ENCODE assay signal across 10 mouse cellular contexts in genomic region chr3:107582875-107583767, GRCm38 (mm10). TPM values are rescaled to one million over a fixed set of nuclear protein-coding genes. Genes with fewer than 3 reads are reported as not detected.
DNase-seq lines count a peak whose midpoint lies in the region; ATAC-seq and TF ChIP-seq lines count a peak whose summit lies in the region.
"Had no signal": no experiment of that assay in that cellular context is flagged by ENCODE, and none has a peak within 500 bp of the region (broad histone marks: within the 10 kb centered on the region; RNA-seq: fewer than 3 reads in every experiment).

No protein-coding gene starts in this region.

- no peaks in the 10 kb centered on the region for H3K36me3 ChIP-seq in lung, postnatal 0 days (ENCODE audit: insufficient read depth, low read length)
- H3K36me3 ChIP-seq in forebrain, embryonic 11.5 days (ENCODE audit: control insufficient read depth, insufficient read depth, low read length): no peaks in the 10 kb centered on the region
- no peaks in the 10 kb centered on the region for H3K36me3 ChIP-seq in kidney, embryonic 16.5 days (ENCODE audit: insufficient read depth, low read length)
- no peaks in the 10 kb centered on the region for H3K36me3 ChIP-seq in midbrain, postnatal 0 days (ENCODE audit: insufficient read depth, low read length)

- H3K4me3 ChIP-seq in lung, postnatal 0 days (ENCODE audit: low read depth, low read length): peak overlapping the region; percentile 27
- H3K4me3 ChIP-seq in forebrain, embryonic 11.5 days (ENCODE audit: low read depth, low read length): peak overlapping the region; percentile 23
- H3K4me3 ChIP-seq in kidney, embryonic 16.5 days (ENCODE audit: low read length): peak overlapping the region; percentile 36
- peak overlapping the region; percentile 20 for H3K4me3 ChIP-seq in midbrain, postnatal 0 days (ENCODE audit: low read depth, low read length)

- no peak overlapping the region for H3K9ac ChIP-seq in lung, postnatal 0 days (replicated peaks; ENCODE audit: low read depth)
- peak overlapping the region; percentile 44 for H3K9ac ChIP-seq in forebrain, embryonic 11.5 days (ENCODE audit: low read length)
- H3K9ac ChIP-seq in kidney, embryonic 16.5 days (replicated peaks; ENCODE audit: low read length): no peak overlapping the region
- 0 out of 2 replicates have a peak overlapping the region, but pooled peaks have one; percentile 24 for H3K9ac ChIP-seq in midbrain, postnatal 0 days (replicated peaks; ENCODE audit: low read length, poor library complexity, severe bottlenecking)

- no peak for ATAC-seq in lung, postnatal 0 days
- 0 out of 2 replicates have a peak, but pooled peaks have one; percentile 46 for ATAC-seq in forebrain, embryonic 11.5 days (replicated peaks; ENCODE audit: low FRiP score)
- no peak for ATAC-seq in kidney, embryonic 16.5 days (ENCODE audit: low FRiP score, low TSS enrichment)
- ATAC-seq in midbrain, postnatal 0 days (ENCODE audit: low FRiP score): no peak

- no peak for DNase-seq in lung, postnatal 0 days (ENCODE audit: low spot score)
- DNase-seq in lung, postnatal 36 days: no peak
- DNase-seq in forebrain, embryonic 11.5 days (ENCODE audit: low spot score): peak; percentile 62
- DNase-seq in midbrain, postnatal 0 days (ENCODE audit: low spot score): no peak
- DNase-seq in left cerebral cortex, postnatal 36 days (ENCODE audit: low spot score in 2 of 2): no peak
- no peak for DNase-seq in layer of hippocampus, adult 8-10 months (ENCODE audit: low spot score in 2 of 2)
- DNase-seq in urinary bladder, postnatal 4 days (ENCODE audit: low spot score in 2 of 2): no peak

- WGBS in lung, postnatal 0 days: 2% methylated on average over 65 of the region's 65 CpGs
- under 1% methylated on average over 65 of the region's 65 CpGs for WGBS in forebrain, embryonic 11.5 days
- WGBS in kidney, embryonic 16.5 days: under 1% methylated on average over 65 of the region's 65 CpGs
- under 1% methylated on average over 65 of the region's 65 CpGs for WGBS in midbrain, postnatal 0 days

- H3K4me2 ChIP-seq in lung, postnatal 0 days (replicated peaks; ENCODE audit: low read depth, low read length): peak overlapping the region; percentile 54
- peak overlapping the region; percentile 43 for H3K4me2 ChIP-seq in forebrain, embryonic 11.5 days (ENCODE audit: low read depth, low read length, severe bottlenecking)
- peak overlapping the region; percentile 51 for H3K4me2 ChIP-seq in kidney, embryonic 16.5 days (replicated peaks; ENCODE audit: low read depth, low read length)
- peak overlapping the region; percentile 43 for H3K4me2 ChIP-seq in midbrain, postnatal 0 days (ENCODE audit: low read depth, low read length, poor library complexity, severe bottlenecking)

- peaks cover 61% of the 10 kb centered on the region for H3K27me3 ChIP-seq in lung, postnatal 0 days (replicated peaks; ENCODE audit: insufficient read depth, low read length)
- H3K27me3 ChIP-seq in forebrain, embryonic 11.5 days (ENCODE audit: control insufficient read depth, insufficient read depth, low read length): peaks cover 67% of the 10 kb centered on the region
- peaks cover 95% of the 10 kb centered on the region for H3K27me3 ChIP-seq in kidney, embryonic 16.5 days (ENCODE audit: insufficient read depth, low read length)
- peaks cover 74% of the 10 kb centered on the region for H3K27me3 ChIP-seq in midbrain, postnatal 0 days (ENCODE audit: insufficient read depth, low read length)

- intact Hi-C loops in left cerebral cortex, postnatal 36 days (cut with DNase I): no loop called here

- H3K27ac ChIP-seq in lung, postnatal 0 days (ENCODE audit: low read length): no peak overlapping the region
- no peak overlapping the region for H3K27ac ChIP-seq in forebrain, embryonic 11.5 days (ENCODE audit: low read depth, low read length)
- H3K27ac ChIP-seq in kidney, embryonic 16.5 days (ENCODE audit: low read length): no peak overlapping the region
- H3K27ac ChIP-seq in midbrain, postnatal 0 days (ENCODE audit: low read depth, low read length): no peak overlapping the region
- H3K27ac ChIP-seq: macrophage had no signal

- H3K9me3 ChIP-seq in lung, postnatal 0 days (ENCODE audit: low read length): no peaks in the 10 kb centered on the region
- no peaks in the 10 kb centered on the region for H3K9me3 ChIP-seq in forebrain, embryonic 11.5 days (ENCODE audit: control insufficient read depth, low read length)
- H3K9me3 ChIP-seq in kidney, embryonic 16.5 days (ENCODE audit: low read length): no peaks in the 10 kb centered on the region
- no peaks in the 10 kb centered on the region for H3K9me3 ChIP-seq in midbrain, postnatal 0 days (ENCODE audit: low read length)

- TF ChIP-seq CTCF in lung, postnatal 0 days (IDR thresholded peaks at IDR 0.05): no peak
- TF ChIP-seq CTCF in midbrain, postnatal 0 days (IDR thresholded peaks at IDR 0.05): no peak

- TF ChIP-seq EP300 in lung, postnatal 0 days (IDR thresholded peaks at IDR 0.05): no peak

- H3K4me1 ChIP-seq in lung, postnatal 0 days (ENCODE audit: insufficient read depth, low read depth, low read length): no peaks in the 10 kb centered on the region; the same call in 1 of the 2 replicates
- H3K4me1 ChIP-seq in forebrain, embryonic 11.5 days (replicated peaks; ENCODE audit: control insufficient read depth, insufficient read depth, low read length): 0 out of 2 replicates have a peak, but pooled peaks cover 5% of the 10 kb centered on the region
- peaks cover 9% of the 10 kb centered on the region for H3K4me1 ChIP-seq in kidney, embryonic 16.5 days (ENCODE audit: insufficient read depth, low read length)
- H3K4me1 ChIP-seq in midbrain, postnatal 0 days (ENCODE audit: insufficient read depth, low read length): no peaks in the 10 kb centered on the region

RNA-seq across cellular contexts. Expression of gene Alx3, which starts 11.7 kb away (rescaled TPM):
- not detected in 2 replicates for polyA plus RNA-seq in lung, postnatal 0 days (2015; fragmentation: Nextera tagmentation; extraction: Ambion mirVana)
- 14.7 and 16.9 TPM in 2 replicates for polyA plus RNA-seq in forebrain, embryonic 11.5 days (2014; fragmentation: Nextera tagmentation; extraction: Ambion mirVana)
- 0.09 TPM in 1 of 2 replicates, not detected in the other for polyA plus RNA-seq in kidney, embryonic 16.5 days (2015; fragmentation: Nextera tagmentation; extraction: Ambion mirVana)
- total RNA-seq in midbrain, postnatal 0 days (2014; rRNA removed): 0.60 and 3.0 TPM in 2 replicates
- polyA plus RNA-seq in midbrain, postnatal 0 days (2015; fragmentation: Nextera tagmentation; extraction: Ambion mirVana): 0.63 and 1.3 TPM in 2 replicates
- 1 to 10 TPM in 1 of 2 experiments, under 1 TPM in 1; 0.96 to 1.5 TPM for total RNA-seq in left cerebral cortex, postnatal 36 days (2021)
- total RNA-seq in layer of hippocampus, adult 8-10 months (2022): 1 to 10 TPM in 1 of 4 experiments, under 1 TPM in 2, not detected in 1; 0.45 to 1.4 (median 0.83) TPM
- total RNA-seq: adrenal gland, postnatal 36 days had no signal
- polyA plus RNA-seq: macrophage had no signal

RNA-seq across cellular contexts. Expression of gene Ubl4b, which starts 28.2 kb away (rescaled TPM):
- polyA plus RNA-seq in lung, postnatal 0 days (2015; fragmentation: Nextera tagmentation; extraction: Ambion mirVana): not detected in 2 replicates
- polyA plus RNA-seq in forebrain, embryonic 11.5 days (2014; fragmentation: Nextera tagmentation; extraction: Ambion mirVana): not detected in 2 replicates
- polyA plus RNA-seq in kidney, embryonic 16.5 days (2015; fragmentation: Nextera tagmentation; extraction: Ambion mirVana): not detected in 2 replicates
- not detected in 2 replicates for total RNA-seq in midbrain, postnatal 0 days (2014; rRNA removed)
- not detected in 2 replicates for polyA plus RNA-seq in midbrain, postnatal 0 days (2015; fragmentation: Nextera tagmentation; extraction: Ambion mirVana)
- not detected for total RNA-seq in left cerebral cortex, postnatal 36 days (2021)
- not detected for total RNA-seq in layer of hippocampus, adult 8-10 months (2022)
- total RNA-seq: adrenal gland, postnatal 36 days had no signal
- polyA plus RNA-seq: macrophage had no signal

RNA-seq across cellular contexts. Expression of gene Gm10961, which starts 48.0 kb away (rescaled TPM):
- polyA plus RNA-seq in lung, postnatal 0 days (2015; fragmentation: Nextera tagmentation; extraction: Ambion mirVana): not detected in 2 replicates
- polyA plus RNA-seq in forebrain, embryonic 11.5 days (2014; fragmentation: Nextera tagmentation; extraction: Ambion mirVana): not detected in 2 replicates
- polyA plus RNA-seq in kidney, embryonic 16.5 days (2015; fragmentation: Nextera tagmentation; extraction: Ambion mirVana): not detected in 2 replicates
- not detected in 2 replicates for total RNA-seq in midbrain, postnatal 0 days (2014; rRNA removed)
- not detected in 2 replicates for polyA plus RNA-seq in midbrain, postnatal 0 days (2015; fragmentation: Nextera tagmentation; extraction: Ambion mirVana)
- total RNA-seq in left cerebral cortex, postnatal 36 days (2021): not detected
- total RNA-seq in layer of hippocampus, adult 8-10 months (2022): not detected
- total RNA-seq: adrenal gland, postnatal 36 days had no signal
- polyA plus RNA-seq: macrophage had no signal

RNA-seq across cellular contexts. Expression of gene Strip1, which starts 48.4 kb away (rescaled TPM):
- polyA plus RNA-seq in lung, postnatal 0 days (2015; fragmentation: Nextera tagmentation; extraction: Ambion mirVana): 24.9 and 26.9 TPM in 2 replicates
- polyA plus RNA-seq in forebrain, embryonic 11.5 days (2014; fragmentation: Nextera tagmentation; extraction: Ambion mirVana): 92.2 and 100 TPM in 2 replicates
- polyA plus RNA-seq in kidney, embryonic 16.5 days (2015; fragmentation: Nextera tagmentation; extraction: Ambion mirVana): 46.8 and 46.9 TPM in 2 replicates
- total RNA-seq in midbrain, postnatal 0 days (2014; rRNA removed): 131 and 142 TPM in 2 replicates
- 120 and 122 TPM in 2 replicates for polyA plus RNA-seq in midbrain, postnatal 0 days (2015; fragmentation: Nextera tagmentation; extraction: Ambion mirVana)
- total RNA-seq in left cerebral cortex, postnatal 36 days (2021): 10 to 100 TPM; 58.0 to 63.7 TPM
- 10 to 100 TPM; 68.0 to 82.8 (median 70.7) TPM for total RNA-seq in layer of hippocampus, adult 8-10 months (2022)

Comparison
In these comparisons a context has a peak if more than half of its experiments do, and no peak if none do; other contexts are left out.
1. H3K9ac ChIP-seq: peak in forebrain, embryonic 11.5 days (single experiment) and midbrain, postnatal 0 days (single experiment); none in lung, postnatal 0 days (single experiment) and kidney, embryonic 16.5 days (single experiment).
2. Peak in every context shown above with its lines, with median percentiles within 50 percentile points of each other: H3K4me2 ChIP-seq and H3K4me3 ChIP-seq.